Mouse (Mus musculus) limb, embryonic 11.5 days (tissue): ENCODE data around the gene Rbm8a2. TPM values are rescaled to one million over a fixed set of nuclear protein-coding genes. Genes with fewer than 3 reads are reported as not detected.

Source experiments
- ATAC-seq: fragments of 200-750 bp; cut with Nextera tagmentation; 2 replicates; pipeline ENCODE4 v1.8.0; 2017; ENCODE audit warnings: low read depth; ENCODE audit not compliant: insufficient number of reproducible peaks, low FRiP score, low TSS enrichment
- DNase-seq: peaks from one replicate; pipeline ENCODE4 v3.0.0-alpha.2; 2015; ENCODE audit warnings: low spot score
- H3K27ac ChIP-seq: fragments of 300-500 bp; sonication (generic); replicated peaks from 2 replicates; pipeline ENCODE4 v1.5.1; 2014; ENCODE audit warnings: low read depth, mild to moderate bottlenecking, low read length
- H3K27me3 ChIP-seq: fragments of 300-500 bp; sonication (generic); 2 replicates; pipeline ENCODE4 v1.6.1; 2014; ENCODE audit warnings: mild to moderate bottlenecking, low read length, mixed read lengths; ENCODE audit not compliant: control insufficient read depth, insufficient read depth
- H3K36me3 ChIP-seq: fragments of 300-500 bp; sonication (generic); 2 replicates; pipeline ENCODE4 v1.6.1; 2014; ENCODE audit warnings: mild to moderate bottlenecking, low read length, moderate library complexity, mixed read lengths; ENCODE audit not compliant: control insufficient read depth, insufficient read depth
- H3K4me1 ChIP-seq: fragments of 300-500 bp; sonication (generic); 2 replicates; pipeline ENCODE4 v1.6.1; 2014; ENCODE audit warnings: low read length, mixed read lengths; ENCODE audit not compliant: control insufficient read depth, insufficient read depth
- H3K4me2 ChIP-seq: fragments of 300-500 bp; sonication (generic); 2 replicates; pipeline ENCODE4 v1.6.1; 2014; ENCODE audit warnings: low read depth, mild to moderate bottlenecking, moderate library complexity; ENCODE audit not compliant: severe bottlenecking
- H3K4me3 ChIP-seq: fragments of 300-500 bp; sonication (generic); 2 replicates; pipeline ENCODE4 v1.5.1; 2014; ENCODE audit warnings: low read depth, low read length
- H3K9ac ChIP-seq: fragments of 300-500 bp; sonication (generic); 2 replicates; pipeline ENCODE4 v1.6.1; 2014; ENCODE audit warnings: mild to moderate bottlenecking, low read length
- H3K9me3 ChIP-seq: fragments of 300-500 bp; sonication (generic); 2 replicates; pipeline ENCODE4 v1.6.1; 2016; ENCODE audit warnings: low read length; ENCODE audit not compliant: control insufficient read depth
- WGBS: fragments of 180-500 bp; shearing (Covaris S2); extraction: QIAGEN DNeasy Blood & Tissue Kit; methylation state at CpG from one replicate; pipeline ENCODE4 v1.1.7; 2014; 5-methylcytosine and 5-hydroxymethylcytosine counted together
- polyA plus RNA-seq: library from polyadenylated mRNA; unstranded; fragments of >200 nt; fragmentation: Nextera tagmentation; extraction: Ambion mirVana; gene quantifications from 2 replicates; pipeline ENCODE4 v1.2.1, GENCODE M21; 2014

The Rbm8a2 gene
- polyA plus RNA-seq, 1 experiment from 2014 or later: 1.4 TPM

DNA sequence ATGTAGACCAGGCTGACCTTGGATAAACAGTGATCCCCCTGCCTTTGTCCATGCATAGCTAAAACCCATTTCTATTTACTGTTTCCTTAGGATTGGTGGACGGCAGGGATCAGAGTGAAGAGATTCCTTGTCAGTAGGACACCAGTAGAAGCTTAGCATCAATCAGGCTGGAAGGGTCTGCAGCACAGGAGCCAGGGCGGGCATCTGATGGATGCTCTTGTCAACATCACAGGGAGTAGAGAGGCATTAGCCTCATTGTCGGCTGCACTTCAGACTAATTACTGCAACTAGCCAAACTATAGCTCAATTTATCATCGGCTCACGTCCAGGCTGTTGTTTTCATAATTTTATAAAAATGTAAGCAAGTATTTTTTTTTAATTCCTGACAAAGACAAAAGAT is 21.7 kb upstream of the Rbm8a2 start:
- WGBS: 53% methylated on average over 5 of the region's 5 CpGs
- no peak overlapping the region for H3K9ac ChIP-seq
- H3K9me3 ChIP-seq: no peaks in the 10 kb centered on the region
- H3K27ac ChIP-seq: no peak overlapping the region
- DNase-seq: no peak
- no peak overlapping the region for H3K4me3 ChIP-seq
- ATAC-seq: no peak
- no peaks in the 10 kb centered on the region for H3K4me1 ChIP-seq
- no peak overlapping the region for H3K4me2 ChIP-seq
- H3K36me3 ChIP-seq: no peaks in the 10 kb centered on the region
- H3K27me3 ChIP-seq: no peaks in the 10 kb centered on the region

- no peak for ATAC-seq
- H3K27me3 ChIP-seq: no peaks in the 10 kb centered on the region
- H3K9ac ChIP-seq: no peak overlapping the region
- H3K36me3 ChIP-seq: no peaks in the 10 kb centered on the region
- H3K4me1 ChIP-seq: no peaks in the 10 kb centered on the region
- WGBS: 82% methylated on average over 7 of the region's 7 CpGs
- H3K9me3 ChIP-seq: no peaks in the 10 kb centered on the region
- H3K27ac ChIP-seq: no peak overlapping the region
- no peak overlapping the region for H3K4me2 ChIP-seq
- H3K4me3 ChIP-seq: no peak overlapping the region
- DNase-seq: no peak
These were observed 18.2 kb upstream of the Rbm8a2 start for GRCm38 (mm10) chr1:175997076-175997651.

DNA sequence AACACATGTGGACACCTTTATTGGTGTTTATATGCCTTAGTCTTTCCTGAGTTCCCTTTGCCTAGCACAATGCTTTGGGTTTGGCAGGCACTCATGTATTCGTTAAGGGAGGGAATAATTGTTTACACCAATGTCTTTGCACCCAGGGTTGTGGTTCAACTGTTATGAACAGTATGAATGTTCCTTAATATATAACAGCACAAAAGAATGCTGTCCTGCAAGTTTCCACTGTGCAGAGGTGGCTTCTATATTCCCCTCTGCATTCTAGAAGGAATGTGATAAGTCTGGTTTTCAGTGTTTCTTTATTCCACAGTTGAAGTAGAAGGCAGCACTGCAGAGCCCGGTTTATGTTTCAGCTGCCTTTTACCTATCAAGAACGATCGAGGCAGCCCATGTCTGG is 10.0 kb upstream of the Rbm8a2 start:
- Histone ChIP-seq H3K4me3 (no peak overlapping the region), H3K4me1 (no peaks in the 10 kb centered on the region), H3K9me3 (no peaks in the 10 kb centered on the region), H3K27me3 (no peaks in the 10 kb centered on the region), H3K9ac (no peak overlapping the region), H3K4me2 (no peak overlapping the region), H3K27ac (no peak overlapping the region), H3K36me3 (no peaks in the 10 kb centered on the region)
- WGBS: 86% methylated on average over 4 of the region's 4 CpGs
- DNase-seq: no peak
- no peak for ATAC-seq

DNA sequence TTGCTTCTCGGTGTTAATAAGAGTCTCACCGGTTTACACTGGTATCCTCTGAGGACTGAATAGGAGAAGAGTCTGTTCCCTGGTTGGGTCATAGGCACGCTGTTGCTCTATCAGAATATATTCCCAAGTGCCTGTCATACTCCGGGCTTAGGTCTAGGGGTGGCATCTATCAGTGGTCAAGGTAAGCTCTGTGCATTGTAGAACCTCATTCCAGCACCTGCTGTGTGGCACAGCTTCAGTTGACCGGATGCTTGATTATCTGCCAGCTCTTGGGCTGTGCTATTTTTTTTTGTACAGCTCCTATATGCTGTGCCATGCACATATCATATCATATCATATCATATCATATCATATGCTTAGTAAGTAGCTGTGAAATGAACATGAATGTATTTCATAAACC is 9.5 kb upstream of the Rbm8a2 start:
- Histone ChIP-seq H3K9ac (no peak overlapping the region), H3K4me2 (no peak overlapping the region), H3K9me3 (no peaks in the 10 kb centered on the region), H3K27me3 (no peaks in the 10 kb centered on the region), H3K27ac (no peak overlapping the region), H3K4me1 (no peaks in the 10 kb centered on the region), H3K36me3 (no peaks in the 10 kb centered on the region), H3K4me3 (no peak overlapping the region)
- 90% methylated on average over 5 of the region's 5 CpGs for WGBS
- ATAC-seq (no peak), DNase-seq (no peak)

DNA sequence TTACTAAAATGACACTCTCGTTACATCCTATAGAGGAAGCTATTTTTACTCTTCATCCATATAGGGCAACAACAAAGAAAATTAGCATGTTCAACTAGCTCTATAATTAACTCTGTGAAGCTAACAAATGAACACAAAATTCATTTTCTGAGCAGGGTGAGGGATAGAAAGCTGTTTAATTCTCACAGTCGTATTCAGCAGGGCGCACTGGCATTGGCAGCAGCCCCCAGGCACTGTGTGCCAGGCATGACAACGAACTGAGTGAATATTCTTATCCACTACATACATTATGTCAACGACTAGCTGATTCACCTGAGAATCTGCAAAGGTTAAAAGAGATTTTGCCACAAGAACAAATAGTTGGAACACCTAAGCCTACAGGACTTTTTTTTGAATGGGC is 8.2 kb downstream of the Rbm8a2 start:
- H3K4me1 ChIP-seq: no peaks in the 10 kb centered on the region
- H3K9me3 ChIP-seq: no peaks in the 10 kb centered on the region
- 89% methylated on average over 5 of the region's 5 CpGs for WGBS
- no peak for DNase-seq
- no peak for ATAC-seq
- H3K36me3 ChIP-seq: no peaks in the 10 kb centered on the region
- no peak overlapping the region for H3K9ac ChIP-seq
- H3K4me2 ChIP-seq: no peak overlapping the region
- no peaks in the 10 kb centered on the region for H3K27me3 ChIP-seq
- no peak overlapping the region for H3K27ac ChIP-seq
- no peak overlapping the region for H3K4me3 ChIP-seq

GRCm38 (mm10) chr1:175967004-175967745 is 11.7 kb downstream of the Rbm8a2 start:
- H3K9ac ChIP-seq: no peak overlapping the region
- H3K27ac ChIP-seq: no peak overlapping the region
- DNase-seq (no peak), ATAC-seq (no peak)
- H3K36me3 ChIP-seq: no peaks in the 10 kb centered on the region
- no peak overlapping the region for H3K4me3 ChIP-seq
- H3K4me1 ChIP-seq: no peaks in the 10 kb centered on the region
- 87% methylated on average over 5 of the region's 5 CpGs for WGBS
- H3K9me3 ChIP-seq: no peaks in the 10 kb centered on the region
- H3K27me3 ChIP-seq: no peaks in the 10 kb centered on the region
- H3K4me2 ChIP-seq: no peak overlapping the region

GRCm38 (mm10) chr1:175961786-175962185 is 17.1 kb downstream of the Rbm8a2 start:
- H3K4me3 ChIP-seq: no peak overlapping the region
- H3K27ac ChIP-seq: no peak overlapping the region
- H3K9ac ChIP-seq: no peak overlapping the region
- ATAC-seq (no peak), DNase-seq (no peak)
- no peaks in the 10 kb centered on the region for H3K9me3 ChIP-seq
- H3K4me2 ChIP-seq: no peak overlapping the region
- WGBS: 89% methylated on average over 2 of the region's 2 CpGs
- no peaks in the 10 kb centered on the region for H3K36me3 ChIP-seq
- no peaks in the 10 kb centered on the region for H3K27me3 ChIP-seq
- H3K4me1 ChIP-seq: no peaks in the 10 kb centered on the region

DNA sequence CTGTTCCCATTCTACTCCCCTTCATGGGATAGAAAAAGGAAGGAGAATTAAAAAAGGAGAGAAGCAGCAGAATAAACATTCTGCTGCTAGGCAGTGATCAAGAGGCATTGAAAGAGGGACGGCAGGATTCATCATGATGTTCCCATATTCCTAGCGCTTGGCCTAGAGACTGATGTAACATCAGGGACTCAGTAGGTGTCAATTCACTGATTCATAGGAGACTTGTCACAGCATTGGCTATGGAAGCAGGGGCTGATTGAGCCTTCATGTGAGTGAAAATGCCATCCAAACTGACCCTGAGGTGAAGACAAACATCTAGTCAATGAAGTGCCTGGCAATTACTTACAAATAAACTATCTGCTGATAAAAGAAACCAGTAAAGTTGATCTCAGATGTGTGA is 28.1 kb downstream of the Rbm8a2 start:
- Histone ChIP-seq H3K4me2 (no peak overlapping the region), H3K36me3 (no peaks in the 10 kb centered on the region), H3K9me3 (no peaks in the 10 kb centered on the region), H3K9ac (no peak overlapping the region), H3K27ac (no peak overlapping the region), H3K4me1 (peaks cover 5% of the 10 kb centered on the region; the same call in 1 of the 2 replicates), H3K27me3 (no peaks in the 10 kb centered on the region), H3K4me3 (no peak overlapping the region)
- ATAC-seq (no peak), DNase-seq (no peak)
- 80% methylated on average over 2 of the region's 2 CpGs for WGBS
